Mouse (Mus musculus) embryonic facial prominence, embryonic 15.5 days (tissue): ENCODE data around the gene Oip5. TPM values are rescaled to one million over a fixed set of nuclear protein-coding genes. Genes with fewer than 3 reads are reported as not detected.
A peak's percentile ranks its signal among the peaks of the same experiment; 100 is the strongest.
"Not testable (repeated sequence)": the region's sequence is repeated elsewhere in the genome, so short reads cannot be mapped to it uniquely, and the experiment has no call there.

Experiments
- ATAC-seq: fragments of 200-750 bp; cut with Nextera tagmentation; 2 replicates; pipeline ENCODE4 v1.8.0; 2017; ENCODE audit warnings: low read depth, moderate TSS enrichment; ENCODE audit not compliant: insufficient number of reproducible peaks, low FRiP score, low TSS enrichment
- H3K27ac ChIP-seq: fragments of 300-500 bp; sonication (generic); replicated peaks from 2 replicates; pipeline ENCODE4 v1.5.1; 2015; ENCODE audit warnings: mild to moderate bottlenecking, inconsistent platforms
- H3K27me3 ChIP-seq: fragments of 300-500 bp; sonication (generic); 2 replicates; pipeline ENCODE4 v1.6.1; 2015; ENCODE audit warnings: inconsistent platforms
- H3K36me3 ChIP-seq: fragments of 300-500 bp; sonication (generic); 2 replicates; pipeline ENCODE4 v1.6.1; 2015; ENCODE audit warnings: mild to moderate bottlenecking, inconsistent platforms
- H3K4me1 ChIP-seq: fragments of 300-500 bp; sonication (generic); 2 replicates; pipeline ENCODE4 v1.6.1; 2015; ENCODE audit warnings: inconsistent platforms
- H3K4me2 ChIP-seq: fragments of 300-500 bp; sonication (generic); replicated peaks from 2 replicates; pipeline ENCODE4 v1.6.1; 2015; ENCODE audit warnings: mild to moderate bottlenecking, inconsistent platforms
- H3K4me3 ChIP-seq: fragments of 300-500 bp; sonication (generic); replicated peaks from 2 replicates; pipeline ENCODE4 v1.5.1; 2015; ENCODE audit warnings: mild to moderate bottlenecking, inconsistent platforms
- H3K9ac ChIP-seq: fragments of 300-500 bp; sonication (generic); 2 replicates; pipeline ENCODE4 v1.6.1; 2015; ENCODE audit warnings: inconsistent platforms
- H3K9me3 ChIP-seq: fragments of 300-500 bp; sonication (generic); replicated peaks from 2 replicates; pipeline ENCODE4 v1.6.1; 2016; ENCODE audit warnings: inconsistent platforms
- WGBS: fragments of 180-500 bp; shearing (Covaris S2); methylation state at CpG from one replicate; pipeline ENCODE4 v1.1.7; 2015; 5-methylcytosine and 5-hydroxymethylcytosine counted together
- polyA plus RNA-seq: library from polyadenylated mRNA; unstranded; fragments of >200 nt; fragmentation: Nextera tagmentation; extraction: Ambion mirVana; gene quantifications from 2 replicates; pipeline ENCODE4 v1.2.1, GENCODE M21; 2015

Gene Oip5
- 17.3 and 18.3 TPM in 2 replicates for polyA plus RNA-seq

GRCm38 (mm10) chr2:119618199-119618982 lies at the start of gene Oip5, which contains the start of gene Nusap1:
Gene Oip5 (minus strand): TSS chr2:119618469.
Gene Nusap1 (plus strand): TSS chr2:119618298.
- WGBS, result under 1% methylated on average over 55 of the region's 55 CpGs
- Histone ChIP-seq H3K4me1 (peaks cover 28% of the 10 kb centered on the region), H3K36me3 (no peaks in the 10 kb centered on the region), H3K4me3 (peak within 1 kb of the TSS; percentile 56), H3K27me3 (no peaks in the 10 kb centered on the region), H3K9ac (peak within 1 kb of the TSS; percentile 46), H3K27ac (peak within 1 kb of the TSS; percentile 8), H3K4me2 (peak within 1 kb of the TSS; percentile 78), H3K9me3 (no peaks in the 10 kb centered on the region)
- ATAC-seq, result peak; percentile 100

GRCm38 (mm10) chr2:119665744-119666143 lies 47.5 kb upstream of the Oip5 start:
- H3K27ac ChIP-seq, H3K4me2 ChIP-seq, H3K4me3 ChIP-seq, H3K9me3 ChIP-seq, H3K4me1 ChIP-seq, H3K36me3 ChIP-seq, H3K9ac ChIP-seq, H3K27me3 ChIP-seq, ATAC-seq: not testable (repeated sequence)
- WGBS, result 72% methylated on average over 20 of the region's 23 CpGs

GRCm38 (mm10) chr2:119662220-119663182 lies 44.2 kb upstream of the Oip5 start, which contains the start of gene Ndufaf1:
Gene Ndufaf1 (minus strand): TSS chr2:119662827.
- Histone ChIP-seq H3K4me1 (peaks cover 8% of the 10 kb centered on the region; the same call in 1 of the 2 replicates), H3K4me3 (peak within 1 kb of the TSS; percentile 80), H3K36me3 (peaks cover 21% of the 10 kb centered on the region), H3K9ac (peak within 1 kb of the TSS; percentile 75), H3K27me3 (no peaks in the 10 kb centered on the region), H3K4me2 (peak within 1 kb of the TSS; percentile 78), H3K27ac (0 out of 2 replicates have a peak within 1 kb of the TSS, but pooled peaks have one; percentile 30), H3K9me3 (no peaks in the 10 kb centered on the region)
- ATAC-seq, result peak; percentile 73; the same call in 1 of the 2 replicates
- WGBS, result 1% methylated on average over 44 of the region's 44 CpGs

- WGBS, result 91% methylated on average over 5 of the region's 5 CpGs
- Histone ChIP-seq H3K4me1 (no peaks in the 10 kb centered on the region), H3K36me3 (peaks cover 80% of the 10 kb centered on the region)
Measured at GRCm38 (mm10) chr2:119644254-119644653, 26.0 kb upstream of the Oip5 start.

GRCm38 (mm10) chr2:119641214-119641912 lies 23.1 kb upstream of the Oip5 start:
- H3K4me1 ChIP-seq, result no peaks in the 10 kb centered on the region
- WGBS, result 96% methylated on average over 5 of the region's 5 CpGs
- no peak overlapping the region for H3K9ac ChIP-seq
- no peak overlapping the region for H3K4me3 ChIP-seq
- H3K4me2 ChIP-seq, result no peak overlapping the region
- H3K27me3 ChIP-seq, result no peaks in the 10 kb centered on the region
- no peak overlapping the region for H3K27ac ChIP-seq
- no peak for ATAC-seq
- no peaks in the 10 kb centered on the region for H3K9me3 ChIP-seq
- peaks cover 83% of the 10 kb centered on the region for H3K36me3 ChIP-seq

More at GRCm38 (mm10) chr2:119644254-119644653, 26.0 kb upstream of the Oip5 start:
- H3K4me3 ChIP-seq, result no peak overlapping the region
- H3K9me3 ChIP-seq, result no peaks in the 10 kb centered on the region
- no peaks in the 10 kb centered on the region for H3K27me3 ChIP-seq
- ATAC-seq, result no peak
- H3K9ac ChIP-seq, result no peak overlapping the region
- no peak overlapping the region for H3K4me2 ChIP-seq
- H3K27ac ChIP-seq, result no peak overlapping the region

- Histone ChIP-seq H3K9ac (no peak overlapping the region), H3K9me3 (no peaks in the 10 kb centered on the region), H3K4me2 (no peak overlapping the region), H3K4me3 (no peak overlapping the region), H3K4me1 (no peaks in the 10 kb centered on the region), H3K36me3 (peaks cover 78% of the 10 kb centered on the region), H3K27me3 (no peaks in the 10 kb centered on the region), H3K27ac (no peak overlapping the region)
- no peak for ATAC-seq
- 74% methylated on average over 1 of the region's 1 CpGs for WGBS
Measured at GRCm38 (mm10) chr2:119636781-119637180, 18.5 kb upstream of the Oip5 start.

GRCm38 (mm10) chr2:119621302-119621701 lies 3.0 kb upstream of the Oip5 start:
- WGBS, result 98% methylated on average over 2 of the region's 2 CpGs
- Histone ChIP-seq H3K27ac (no peak overlapping the region), H3K9ac (no peak overlapping the region), H3K36me3 (peaks cover 19% of the 10 kb centered on the region; the same call in 1 of the 2 replicates), H3K4me3 (no peak overlapping the region), H3K27me3 (no peaks in the 10 kb centered on the region), H3K9me3 (no peaks in the 10 kb centered on the region), H3K4me1 (peaks cover 28% of the 10 kb centered on the region), H3K4me2 (no peak overlapping the region)
- ATAC-seq, result no peak

- Histone ChIP-seq H3K27ac (peak overlapping the region; percentile 8; the same call in 1 of the 2 replicates), H3K9ac (peak overlapping the region; percentile 1; the same call in 1 of the 2 replicates), H3K4me3 (peak overlapping the region; percentile 56), H3K4me1 (peaks cover 28% of the 10 kb centered on the region), H3K4me2 (peak overlapping the region; percentile 78)
- not testable (repeated sequence) for H3K36me3 ChIP-seq, H3K27me3 ChIP-seq, H3K9me3 ChIP-seq, ATAC-seq
- WGBS, result 12% methylated on average over 6 of the region's 6 CpGs
Measured at GRCm38 (mm10) chr2:119619002-119619401, 733 bp upstream of the Oip5 start.

GRCm38 (mm10) chr2:119617841-119618198 lies 449 bp downstream of the Oip5 start:
- H3K4me3 ChIP-seq, result peak overlapping the region; percentile 56
- WGBS, result under 1% methylated on average over 13 of the region's 13 CpGs
- no peaks in the 10 kb centered on the region for H3K9me3 ChIP-seq
- H3K9ac ChIP-seq, result peak overlapping the region; percentile 46
- H3K4me2 ChIP-seq, result peak overlapping the region; percentile 77
- no peak overlapping the region; the same call in 1 of the 2 replicates for H3K27ac ChIP-seq
- no peaks in the 10 kb centered on the region for H3K36me3 ChIP-seq
- ATAC-seq, result no peak; the same call in 1 of the 2 replicates
- H3K4me1 ChIP-seq, result peaks cover 28% of the 10 kb centered on the region
- H3K27me3 ChIP-seq, result no peaks in the 10 kb centered on the region

- WGBS, result 92% methylated on average over 4 of the region's 4 CpGs
- Histone ChIP-seq H3K4me3 (no peak overlapping the region), H3K4me1 (0 out of 2 replicates have a peak, but pooled peaks cover 4% of the 10 kb centered on the region), H3K27me3 (no peaks in the 10 kb centered on the region), H3K27ac (no peak overlapping the region), H3K9ac (no peak overlapping the region), H3K36me3 (peaks cover 51% of the 10 kb centered on the region), H3K9me3 (no peaks in the 10 kb centered on the region), H3K4me2 (no peak overlapping the region)
- ATAC-seq, result no peak
Measured at GRCm38 (mm10) chr2:119607023-119607422, 11.2 kb downstream of the Oip5 start.
